Mouse (Mus musculus) ovary, adult 2 months (tissue): ENCODE data around the gene Glb1l2. TPM values are rescaled to one million over a fixed set of nuclear protein-coding genes. Genes with fewer than 3 reads are reported as not detected.

Experiments
- polyA plus RNA-seq: library from polyadenylated mRNA; depleted of rRNA; stranded (reverse); fragments of >200 nt; gene quantifications from 2 replicates; pipeline ENCODE4 v1.2.3, GENCODE M21; 2012; rRNA removed

Gene Glb1l2
- 15.8 and 17.8 TPM in 2 replicates for polyA plus RNA-seq

DNA sequence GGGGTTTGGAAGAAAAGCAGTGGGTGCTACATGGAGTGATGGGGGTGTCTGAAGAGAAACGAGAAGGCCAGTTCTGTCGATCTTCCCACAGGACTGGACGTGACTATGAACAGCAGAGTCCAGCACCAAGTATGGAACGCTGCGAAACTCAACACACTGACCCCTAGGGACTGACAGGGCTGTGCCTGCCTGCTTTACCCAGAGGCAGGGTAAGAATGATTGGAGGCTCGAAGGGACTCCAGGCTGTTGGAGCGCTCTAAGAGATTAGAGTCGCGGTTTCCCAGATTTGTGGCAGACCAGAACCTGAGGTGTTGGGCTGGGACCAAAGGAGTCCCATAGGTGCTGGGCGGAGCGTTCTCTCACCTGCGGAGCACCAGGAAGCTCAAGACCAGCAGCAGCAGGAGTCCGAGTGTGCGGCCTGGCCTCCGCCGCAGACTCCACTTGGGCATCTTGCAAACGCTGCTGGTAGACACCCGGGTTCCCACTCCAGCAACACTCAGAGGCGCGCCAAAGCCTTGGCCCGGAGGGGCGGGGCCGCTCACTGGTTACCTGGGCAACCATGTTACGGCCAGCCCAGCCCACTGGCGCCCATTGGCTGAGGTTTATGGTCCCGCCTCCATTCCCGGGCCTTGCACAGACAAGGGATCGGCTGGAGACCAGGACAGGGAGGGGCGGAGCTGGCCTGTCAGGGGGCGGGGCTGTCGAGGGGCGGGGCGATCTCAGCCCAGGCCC, at the start of gene Glb1l2:
TSS of gene Glb1l2 (minus strand) at position 534 of the 732 bp plus-strand sequence.

DNA sequence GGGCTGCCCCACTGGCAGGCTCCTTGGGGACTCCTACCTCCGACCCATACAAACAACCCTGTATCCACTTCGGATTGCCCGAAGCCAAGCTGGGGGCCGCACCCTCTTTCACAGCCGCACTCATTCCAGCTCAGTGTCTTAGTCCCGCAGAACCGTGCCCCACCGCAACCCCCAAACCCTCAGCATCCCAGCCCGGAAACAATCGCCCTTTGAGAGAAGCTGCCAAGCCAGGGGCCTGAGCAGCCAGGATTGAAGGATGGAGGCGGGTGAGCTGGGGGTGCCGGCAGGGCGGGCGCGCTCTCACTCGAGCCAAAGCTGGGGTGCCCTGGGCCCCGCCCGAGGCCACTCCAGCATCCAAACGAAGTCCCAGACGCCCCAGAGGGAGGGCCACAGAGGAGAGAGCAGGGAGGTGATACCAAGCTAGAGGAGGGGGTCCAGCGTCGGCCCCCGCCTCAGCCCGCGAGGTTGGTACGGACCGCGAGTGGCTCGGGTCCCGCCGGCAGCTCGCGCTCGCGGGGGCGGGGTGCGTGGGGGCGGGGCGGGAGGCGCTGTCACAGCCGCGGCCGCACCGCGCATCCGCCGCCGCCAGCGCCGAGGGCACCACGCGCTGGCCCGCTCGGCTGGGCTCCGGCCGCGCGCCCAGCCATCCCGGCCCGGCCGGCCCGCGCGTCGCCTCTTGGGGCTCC, 72.9 kb downstream of the Glb1l2 start, which contains the start of gene B3gat1:
TSS of gene B3gat1 (plus strand) at position 523 of the 686 bp plus-strand sequence.

Other genes starting within 250 kb of the Glb1l2 start
- 0.60 and 1.2 TPM in 2 replicates for gene B3gat1, start 72.7 kb downstream of the Glb1l2 start, polyA plus RNA-seq
- 1.8 and 2.5 TPM in 2 replicates for gene Glb1l3, start 54.4 kb upstream of the Glb1l2 start, polyA plus RNA-seq
- gene Gm1110, start 116.6 kb upstream of the Glb1l2 start, polyA plus RNA-seq = not detected in 2 replicates
- 26.1 and 41.6 TPM in 2 replicates for gene Acad8, start 193.1 kb upstream of the Glb1l2 start, polyA plus RNA-seq
- 6.9 and 7.2 TPM in 2 replicates for gene Thyn1, start 193.2 kb upstream of the Glb1l2 start, polyA plus RNA-seq
- gene Vps26b, start 223.6 kb upstream of the Glb1l2 start, polyA plus RNA-seq = 65.0 and 85.9 TPM in 2 replicates
- gene Ncapd3, start 223.7 kb upstream of the Glb1l2 start, polyA plus RNA-seq = 17.1 and 25.0 TPM in 2 replicates